Mouse (Mus musculus) neural tube, embryonic 11.5 days (tissue): ENCODE measurements around the gene Nfya. TPM values are rescaled to one million over a fixed set of nuclear protein-coding genes. Genes with fewer than 3 reads are reported as not detected.

Source experiments
- ATAC-seq: fragments of 200-750 bp; cut with Nextera tagmentation; 2 replicates; pipeline ENCODE4 v1.8.0; 2017; ENCODE audit warnings: moderate number of reproducible peaks, mild to moderate bottlenecking, moderate TSS enrichment, moderate library complexity; ENCODE audit not compliant: insufficient read depth, low FRiP score, low TSS enrichment
- DNase-seq: peaks from one replicate; pipeline ENCODE4 v3.0.0-alpha.2; 2015; ENCODE audit warnings: low spot score
- H3K27ac ChIP-seq: fragments of 300-500 bp; sonication (generic); 2 replicates; pipeline ENCODE4 v1.5.1; 2014; ENCODE audit warnings: low read depth, mild to moderate bottlenecking, low read length
- H3K27me3 ChIP-seq: fragments of 300-500 bp; sonication (generic); 2 replicates; pipeline ENCODE4 v1.6.1; 2014; ENCODE audit warnings: mild to moderate bottlenecking, low read length, mixed read lengths; ENCODE audit not compliant: control insufficient read depth, insufficient read depth
- H3K36me3 ChIP-seq: fragments of 300-500 bp; sonication (generic); 2 replicates; pipeline ENCODE4 v1.6.1; 2014; ENCODE audit warnings: mild to moderate bottlenecking, low read length, moderate library complexity, mixed read lengths; ENCODE audit not compliant: control insufficient read depth, insufficient read depth
- H3K4me1 ChIP-seq: fragments of 300-500 bp; sonication (generic); 2 replicates; pipeline ENCODE4 v1.6.1; 2014; ENCODE audit warnings: low read length, mixed read lengths; ENCODE audit not compliant: control insufficient read depth, insufficient read depth
- H3K4me2 ChIP-seq: fragments of 300-500 bp; sonication (generic); 2 replicates; pipeline ENCODE4 v1.6.1; 2014; ENCODE audit warnings: low read depth, mild to moderate bottlenecking, moderate library complexity
- H3K4me3 ChIP-seq: fragments of 300-500 bp; sonication (generic); 2 replicates; pipeline ENCODE4 v1.5.1; 2014; ENCODE audit warnings: low read depth, low read length
- H3K9ac ChIP-seq: fragments of 300-500 bp; sonication (generic); 2 replicates; pipeline ENCODE4 v1.6.1; 2014; ENCODE audit warnings: mild to moderate bottlenecking, low read length
- H3K9me3 ChIP-seq: fragments of 300-500 bp; sonication (generic); 2 replicates; pipeline ENCODE4 v1.6.1; 2016; ENCODE audit warnings: low read length; ENCODE audit not compliant: control insufficient read depth
- WGBS: fragments of 180-500 bp; shearing (Covaris S2); extraction: QIAGEN DNeasy Blood & Tissue Kit; methylation state at CpG from one replicate; pipeline ENCODE4 v1.1.7; 2014; 5-methylcytosine and 5-hydroxymethylcytosine counted together
- polyA plus RNA-seq: library from polyadenylated mRNA; unstranded; fragments of >200 nt; fragmentation: Nextera tagmentation; extraction: Ambion mirVana; gene quantifications from 2 replicates; pipeline ENCODE4 v1.2.1, GENCODE M21; 2014

The Nfya gene
- polyA plus RNA-seq = 23.1 and 27.8 TPM in 2 replicates

- Histone ChIP-seq H3K4me3 (peak within 1 kb of the TSS; percentile 93), H3K27ac (peak within 1 kb of the TSS; percentile 100), H3K9me3 (no peaks in the 10 kb centered on the region), H3K36me3 (no peaks in the 10 kb centered on the region; the same call in 1 of the 2 replicates), H3K4me1 (peaks cover 12% of the 10 kb centered on the region), H3K27me3 (no peaks in the 10 kb centered on the region), H3K4me2 (peak within 1 kb of the TSS; percentile 53), H3K9ac (peak within 1 kb of the TSS; percentile 99)
- DNase-seq = peak; percentile 100
- ATAC-seq = peak; percentile 96
- under 1% methylated on average over 80 of the region's 84 CpGs for WGBS
Measured at GRCm38 (mm10) chr17:48409380-48410298, at the start of gene Nfya, which contains the start of gene Oard1. Gene Nfya (minus strand): TSS chr17:48409906. Gene Oard1 (plus strand): TSS chr17:48410014.

- H3K4me3 ChIP-seq = no peak overlapping the region
- ATAC-seq = no peak
- no peak overlapping the region for H3K4me2 ChIP-seq
- H3K27ac ChIP-seq = no peak overlapping the region
- no peak for DNase-seq
- no peaks in the 10 kb centered on the region for H3K36me3 ChIP-seq
- no peaks in the 10 kb centered on the region for H3K9me3 ChIP-seq
- H3K27me3 ChIP-seq = no peaks in the 10 kb centered on the region
- no peak overlapping the region for H3K9ac ChIP-seq
- WGBS = 79% methylated on average over 13 of the region's 13 CpGs
- no peaks in the 10 kb centered on the region for H3K4me1 ChIP-seq
Measured at GRCm38 (mm10) chr17:48457971-48458653, 48.4 kb upstream of the Nfya start.

- ATAC-seq = no peak
- WGBS = 85% methylated on average over 2 of the region's 2 CpGs
Measured at GRCm38 (mm10) chr17:48455955-48456354, 46.2 kb upstream of the Nfya start.

GRCm38 (mm10) chr17:48454688-48455087 lies 45.0 kb upstream of the Nfya start, which contains the start of gene Unc5cl:
Gene Unc5cl (plus strand): TSS chr17:48454901.
- ATAC-seq = no peak
- no peak for DNase-seq
- H3K4me2 ChIP-seq = no peak within 1 kb of the TSS
- H3K36me3 ChIP-seq = no peaks in the 10 kb centered on the region
- H3K4me1 ChIP-seq = no peaks in the 10 kb centered on the region
- H3K9me3 ChIP-seq = no peaks in the 10 kb centered on the region
- H3K27ac ChIP-seq = no peak within 1 kb of the TSS
- no peak within 1 kb of the TSS for H3K9ac ChIP-seq
- no peak within 1 kb of the TSS for H3K4me3 ChIP-seq
- no peaks in the 10 kb centered on the region for H3K27me3 ChIP-seq
- 64% methylated on average over 11 of the region's 11 CpGs for WGBS

More at GRCm38 (mm10) chr17:48455955-48456354, 46.2 kb upstream of the Nfya start:
- Histone ChIP-seq H3K9me3 (no peaks in the 10 kb centered on the region), H3K27ac (no peak overlapping the region), H3K4me2 (no peak overlapping the region), H3K9ac (no peak overlapping the region), H3K27me3 (no peaks in the 10 kb centered on the region), H3K36me3 (no peaks in the 10 kb centered on the region), H3K4me3 (no peak overlapping the region), H3K4me1 (no peaks in the 10 kb centered on the region)
- DNase-seq = no peak

- Histone ChIP-seq H3K9ac (no peak overlapping the region), H3K4me2 (no peak overlapping the region), H3K36me3 (no peaks in the 10 kb centered on the region), H3K27ac (no peak overlapping the region), H3K4me1 (no peaks in the 10 kb centered on the region), H3K27me3 (no peaks in the 10 kb centered on the region), H3K4me3 (no peak overlapping the region), H3K9me3 (no peaks in the 10 kb centered on the region)
- DNase-seq (no peak), ATAC-seq (no peak)
- WGBS = 61% methylated on average over 7 of the region's 7 CpGs
Measured at GRCm38 (mm10) chr17:48454190-48454589, 44.5 kb upstream of the Nfya start.

GRCm38 (mm10) chr17:48453489-48453888 lies 43.8 kb upstream of the Nfya start:
- ATAC-seq = no peak
- H3K9ac ChIP-seq = no peak overlapping the region
- no peak overlapping the region for H3K27ac ChIP-seq
- no peaks in the 10 kb centered on the region for H3K27me3 ChIP-seq
- H3K9me3 ChIP-seq = no peaks in the 10 kb centered on the region
- no peak for DNase-seq
- H3K4me2 ChIP-seq = no peak overlapping the region
- WGBS = 78% methylated on average over 7 of the region's 7 CpGs
- no peak overlapping the region for H3K4me3 ChIP-seq
- H3K36me3 ChIP-seq = no peaks in the 10 kb centered on the region
- no peaks in the 10 kb centered on the region for H3K4me1 ChIP-seq

GRCm38 (mm10) chr17:48451753-48452444 lies 42.2 kb upstream of the Nfya start:
- Histone ChIP-seq H3K27me3 (no peaks in the 10 kb centered on the region), H3K4me1 (no peaks in the 10 kb centered on the region), H3K4me2 (no peak overlapping the region), H3K9ac (no peak overlapping the region), H3K36me3 (no peaks in the 10 kb centered on the region), H3K9me3 (no peaks in the 10 kb centered on the region), H3K4me3 (no peak overlapping the region), H3K27ac (no peak overlapping the region)
- 74% methylated on average over 9 of the region's 9 CpGs for WGBS
- ATAC-seq (no peak), DNase-seq (no peak)

- H3K9ac ChIP-seq = no peak within 1 kb of the TSS
- WGBS = 65% methylated on average over 7 of the region's 7 CpGs
- H3K9me3 ChIP-seq = no peaks in the 10 kb centered on the region
- H3K36me3 ChIP-seq = no peaks in the 10 kb centered on the region
- H3K4me1 ChIP-seq = no peaks in the 10 kb centered on the region
- no peak within 1 kb of the TSS for H3K27ac ChIP-seq
- H3K27me3 ChIP-seq = no peaks in the 10 kb centered on the region
- H3K4me2 ChIP-seq = no peak within 1 kb of the TSS
- H3K4me3 ChIP-seq = no peak within 1 kb of the TSS
- DNase-seq (no peak), ATAC-seq (no peak)
Measured at GRCm38 (mm10) chr17:48451353-48451675, 41.6 kb upstream of the Nfya start, which contains the start of gene Tspo2. Gene Tspo2 (minus strand): TSS chr17:48451522.
